Mouse (Mus musculus) myocyte (in vitro differentiated cells): Measurements from ENCODE around the gene Camkk2. TPM values are rescaled to one million over a fixed set of nuclear protein-coding genes. Genes with fewer than 3 reads are reported as not detected.

Experiments
- H3K27me3 ChIP-seq: one replicate; pipeline ENCODE4 v1.6.1; 2011; ENCODE audit not compliant: control insufficient read depth, insufficient read depth, insufficient read length
- H3K36me3 ChIP-seq: one replicate; pipeline ENCODE4 v1.6.1; 2011; ENCODE audit not compliant: control insufficient read depth, insufficient read depth
- H3K4me2 ChIP-seq: one replicate; pipeline ENCODE4 v1.6.1; 2011; ENCODE audit warnings: low read depth, control low read depth
- H3K4me3 ChIP-seq: one replicate; pipeline ENCODE4 v1.5.1; 2011; ENCODE audit warnings: mild to moderate bottlenecking, control low read depth, moderate library complexity
- H3K79me2 ChIP-seq: one replicate; pipeline ENCODE4 v1.6.1; 2011; ENCODE audit not compliant: control insufficient read depth, insufficient read depth
- H3ac ChIP-seq: one replicate; pipeline ENCODE4 v1.6.1; 2011; ENCODE audit not compliant: control insufficient read depth, insufficient read length
- CEBPB ChIP-seq: IDR thresholded peaks from 2 replicates; pipeline ENCODE4 v1.6.1; 2011; ENCODE audit warnings: mild to moderate bottlenecking, moderate library complexity; ENCODE audit not compliant: poor library complexity, insufficient read depth, severe bottlenecking
- E2F4 ChIP-seq: IDR thresholded peaks from one replicate; pipeline ENCODE4 v1.6.1; 2011; ENCODE audit warnings: mild to moderate bottlenecking, control low read depth, moderate library complexity; ENCODE audit not compliant: insufficient read depth
- MAX ChIP-seq: IDR thresholded peaks from one replicate; pipeline ENCODE4 v1.6.1; 2011; ENCODE audit warnings: low read depth, mild to moderate bottlenecking, control low read depth
- MYOD1 ChIP-seq, 3 experiments: IDR thresholded peaks; one replicate each; pipeline ENCODE4 v1.6.1; 2011; ENCODE audit warnings: control low read depth in 2 of 3, low read depth in 2 of 3, mild to moderate bottlenecking in 2 of 3, moderate library complexity in 1 of 3; ENCODE audit not compliant: insufficient read length in 2 of 3, control insufficient read depth in 1 of 3
- MYOG ChIP-seq, 3 experiments: IDR thresholded peaks; one replicate each; pipeline ENCODE4 v1.6.1; 2011; ENCODE audit warnings: control low read depth in 2 of 3, low read depth in 2 of 3, mild to moderate bottlenecking in 2 of 3; ENCODE audit not compliant: insufficient read length in 2 of 3, control insufficient read depth in 1 of 3, insufficient read depth in 1 of 3
- POLR2A ChIP-seq: IDR thresholded peaks from one replicate; pipeline ENCODE4 v1.6.1; 2011; ENCODE audit warnings: low read depth, mild to moderate bottlenecking, control low read depth, moderate library complexity; ENCODE audit not compliant: insufficient read length
- POLR2AphosphoS2 ChIP-seq: IDR thresholded peaks from one replicate; pipeline ENCODE4 v1.6.1; 2011; ENCODE audit warnings: low read depth, control low read depth; ENCODE audit not compliant: insufficient read length
- REST ChIP-seq: IDR thresholded peaks from one replicate; pipeline ENCODE4 v1.6.1; 2011; ENCODE audit warnings: mild to moderate bottlenecking, control low read depth, moderate library complexity; ENCODE audit not compliant: insufficient read depth, insufficient read length
- SRF ChIP-seq: IDR thresholded peaks from one replicate; pipeline ENCODE4 v1.6.1; 2011; ENCODE audit warnings: low read depth; ENCODE audit not compliant: control insufficient read depth, insufficient read length
- TCF12 ChIP-seq: IDR thresholded peaks from one replicate; pipeline ENCODE4 v1.6.1; 2011; ENCODE audit warnings: mild to moderate bottlenecking, control low read depth; ENCODE audit not compliant: poor library complexity, insufficient read depth, severe bottlenecking
- TCF3 ChIP-seq: IDR thresholded peaks from one replicate; pipeline ENCODE4 v1.6.1; 2011; ENCODE audit warnings: low read depth, control low read depth; ENCODE audit not compliant: insufficient read length
- USF1 ChIP-seq: IDR thresholded peaks from one replicate; pipeline ENCODE4 v1.6.1; 2011; ENCODE audit warnings: low read depth, mild to moderate bottlenecking, control low read depth, moderate library complexity
- polyA plus RNA-seq: library from polyadenylated mRNA; unstranded; fragments of >200 nt; fragmentation: generic; extraction: Trizol; gene quantifications from one replicate; pipeline ENCODE4 v1.2.1, GENCODE M21; 2012; ENCODE audit warnings: missing spikeins

Gene Camkk2
- polyA plus RNA-seq, 1 experiment: 8.2 TPM

DNA sequence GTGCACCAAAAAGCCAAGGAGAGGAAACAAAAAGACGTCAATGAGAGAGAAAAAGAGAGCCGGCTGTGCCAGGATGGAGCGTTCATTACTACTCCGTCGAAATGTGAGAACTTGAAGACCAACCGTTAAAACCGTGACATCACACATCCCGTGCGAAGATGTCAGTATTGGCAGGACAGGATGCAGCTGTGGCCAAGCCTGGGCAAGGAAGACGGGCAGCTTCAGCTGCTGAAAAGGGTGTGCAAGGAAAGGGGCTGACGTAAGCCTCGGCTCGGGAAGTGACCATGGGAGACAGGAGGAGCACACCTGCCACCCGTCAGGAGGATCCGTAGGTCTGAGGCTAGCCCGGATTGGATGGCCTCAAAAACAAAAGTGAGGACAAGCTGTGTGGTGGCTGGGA lies 24.7 kb downstream of the Camkk2 start:
- TF ChIP-seq E2F4: no peak
- Histone ChIP-seq H3K4me3 (no peak overlapping the region), H3K27me3 (no peaks in the 10 kb centered on the region), H3K36me3 (peaks cover 6% of the 10 kb centered on the region), H3ac (no peak overlapping the region), H3K79me2 (no peaks in the 10 kb centered on the region), H3K4me2 (no peak overlapping the region)

- H3K4me2 ChIP-seq: no peak overlapping the region
- H3K36me3 ChIP-seq: peaks cover 9% of the 10 kb centered on the region
- no peak overlapping the region for H3K4me3 ChIP-seq
- H3ac ChIP-seq: no peak overlapping the region
- H3K79me2 ChIP-seq: no peaks in the 10 kb centered on the region
- no peaks in the 10 kb centered on the region for H3K27me3 ChIP-seq
- TF ChIP-seq TCF3 (no peak), POLR2A (no peak), MYOG (IDR thresholded peaks at IDR 0.05; ENCODE audit: control insufficient read depth in 1 of 3, insufficient read depth in 1 of 3, insufficient read length in 2 of 3, low read depth in 2 of 3) (no peak)
These were observed 31.3 kb downstream of the Camkk2 start for GRCm38 (mm10) chr5:122747950-122748349.

DNA sequence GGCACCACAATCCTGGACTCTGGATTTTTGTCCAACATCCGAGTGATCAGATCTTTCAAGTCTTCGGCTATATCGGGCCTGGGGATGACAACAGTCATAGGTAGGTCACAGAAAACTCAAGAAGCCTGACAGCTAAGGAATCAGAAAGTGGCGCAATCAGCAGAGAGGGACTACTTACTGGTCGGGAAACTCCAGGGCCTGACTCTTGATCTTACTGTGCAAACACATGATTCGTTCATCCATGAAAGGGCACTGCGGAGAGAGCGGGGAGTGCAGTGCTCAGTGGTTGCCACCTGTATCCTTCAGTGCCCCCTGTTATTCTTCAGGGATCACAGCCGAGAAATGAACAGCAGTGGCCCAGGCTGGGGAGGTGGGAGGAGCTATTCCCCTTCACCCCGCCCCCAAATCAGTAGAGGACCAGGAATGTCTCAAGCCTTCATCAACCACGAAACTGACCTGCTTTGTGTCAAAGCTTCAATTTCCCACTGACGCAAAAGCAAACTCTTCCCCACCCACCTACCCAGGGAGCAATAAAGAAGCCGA lies 35.3 kb downstream of the Camkk2 start:
- Histone ChIP-seq H3ac (no peak overlapping the region), H3K4me3 (no peak overlapping the region), H3K36me3 (peaks cover 9% of the 10 kb centered on the region), H3K4me2 (no peak overlapping the region), H3K27me3 (no peaks in the 10 kb centered on the region), H3K79me2 (no peaks in the 10 kb centered on the region)
- no peak for TF ChIP-seq SRF
- TF ChIP-seq USF1: no peak

GRCm38 (mm10) chr5:122736761-122737160 lies 42.4 kb downstream of the Camkk2 start:
- TF ChIP-seq E2F4 (no peak), TCF3 (no peak), POLR2A (no peak), MYOD1 (IDR thresholded peaks at IDR 0.05; ENCODE audit: control insufficient read depth in 1 of 3, insufficient read length in 2 of 3, low read depth in 2 of 3) (no peak), REST (no peak), USF1 (no peak), MYOG (IDR thresholded peaks at IDR 0.05; ENCODE audit: control insufficient read depth in 1 of 3, insufficient read depth in 1 of 3, insufficient read length in 2 of 3, low read depth in 2 of 3) (no peak), SRF (no peak), POLR2AphosphoS2 (no peak), MAX (no peak), CEBPB (no peak), TCF12 (no peak)
- Histone ChIP-seq H3K4me3 (no peak overlapping the region), H3K27me3 (no peaks in the 10 kb centered on the region), H3K79me2 (no peaks in the 10 kb centered on the region), H3K36me3 (no peaks in the 10 kb centered on the region), H3K4me2 (no peak overlapping the region), H3ac (no peak overlapping the region)

- H3K36me3 ChIP-seq: no peaks in the 10 kb centered on the region
- no peaks in the 10 kb centered on the region for H3K79me2 ChIP-seq
- no peak overlapping the region for H3ac ChIP-seq
- no peak overlapping the region for H3K4me2 ChIP-seq
- H3K27me3 ChIP-seq: no peaks in the 10 kb centered on the region
- no peak for TF ChIP-seq E2F4
- no peak for TF ChIP-seq REST
- no peak for TF ChIP-seq TCF12
- TF ChIP-seq POLR2AphosphoS2: no peak
- TF ChIP-seq SRF: no peak
- TF ChIP-seq USF1: no peak
- no peak for TF ChIP-seq MAX
- TF ChIP-seq POLR2A: no peak
- no peak for TF ChIP-seq CEBPB
- H3K4me3 ChIP-seq: no peak overlapping the region
These were observed 43.4 kb downstream of the Camkk2 start for GRCm38 (mm10) chr5:122735853-122736252.

GRCm38 (mm10) chr5:122733881-122734280 lies 45.3 kb downstream of the Camkk2 start:
- Histone ChIP-seq H3K4me2 (no peak overlapping the region), H3K27me3 (no peaks in the 10 kb centered on the region), H3K36me3 (no peaks in the 10 kb centered on the region), H3K4me3 (no peak overlapping the region), H3K79me2 (no peaks in the 10 kb centered on the region), H3ac (no peak overlapping the region)
- TF ChIP-seq CEBPB: no peak
- TF ChIP-seq SRF: no peak
- TF ChIP-seq POLR2A: no peak
- no peak for TF ChIP-seq MYOG (IDR thresholded peaks at IDR 0.05; ENCODE audit: control insufficient read depth in 1 of 3, insufficient read depth in 1 of 3, insufficient read length in 2 of 3, low read depth in 2 of 3)
- no peak for TF ChIP-seq TCF12
- no peak for TF ChIP-seq REST
- no peak for TF ChIP-seq MAX
- TF ChIP-seq MYOD1 (IDR thresholded peaks at IDR 0.05; ENCODE audit: control insufficient read depth in 1 of 3, insufficient read length in 2 of 3, low read depth in 2 of 3): no peak
- no peak for TF ChIP-seq USF1
- no peak for TF ChIP-seq E2F4
- TF ChIP-seq TCF3: no peak
- no peak for TF ChIP-seq POLR2AphosphoS2
